Mouse (Mus musculus) ovary, postnatal 36 days (tissue): ENCODE data around the gene Hs3st1.
"Not testable (repeated sequence)": the region's sequence is repeated elsewhere in the genome, so short reads cannot be mapped to it uniquely, and the experiment has no call there.

Experiments
- DNase-seq: peaks from one replicate; pipeline ENCODE4 v3.0.0; 2022; ENCODE audit warnings: low spot score, mixed read lengths

Gene Hs3st1

DNA sequence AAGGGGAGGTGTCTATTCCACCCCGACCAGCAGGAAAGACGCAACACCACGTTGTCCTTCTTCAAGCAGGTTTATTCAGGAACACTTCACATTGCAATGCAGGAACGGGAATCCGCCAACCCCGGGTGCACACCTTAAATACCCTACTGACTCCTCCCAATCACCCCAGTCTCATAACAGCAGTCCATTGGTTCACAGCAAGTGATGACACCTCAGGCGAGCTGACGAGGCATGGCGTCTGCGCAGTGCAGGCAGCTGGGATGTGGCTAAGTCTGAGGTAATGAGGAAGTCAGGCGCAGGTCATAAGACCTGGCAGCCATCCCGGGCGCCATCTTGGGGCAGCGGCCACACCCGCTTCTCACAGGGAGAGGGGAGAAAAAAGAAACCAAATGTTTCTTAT lies at the start of gene Hs3st1:
TSS of gene Hs3st1 (minus strand) at position 101 of the 400 bp plus-strand sequence.
- not testable (repeated sequence) for DNase-seq

DNA sequence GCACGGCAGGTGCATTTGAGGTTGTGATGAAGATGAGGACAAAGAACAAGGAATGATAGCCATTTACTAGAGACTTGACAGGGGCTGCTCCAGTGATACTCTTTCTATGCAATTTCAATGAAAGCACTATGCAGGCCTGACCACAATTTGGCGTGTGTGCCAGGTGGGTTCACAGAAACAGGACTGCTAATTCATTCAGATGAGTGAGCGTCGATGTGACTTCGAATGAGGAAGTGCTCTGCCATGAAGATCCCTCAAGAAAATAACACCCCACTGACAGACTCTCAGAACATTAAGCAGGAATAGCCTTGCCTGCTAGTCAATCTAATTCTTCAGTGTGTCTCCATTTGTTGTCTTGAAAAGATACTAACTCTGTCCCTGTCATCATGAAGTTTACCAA lies 49.4 kb upstream of the Hs3st1 start:
- no peak for DNase-seq

DNA sequence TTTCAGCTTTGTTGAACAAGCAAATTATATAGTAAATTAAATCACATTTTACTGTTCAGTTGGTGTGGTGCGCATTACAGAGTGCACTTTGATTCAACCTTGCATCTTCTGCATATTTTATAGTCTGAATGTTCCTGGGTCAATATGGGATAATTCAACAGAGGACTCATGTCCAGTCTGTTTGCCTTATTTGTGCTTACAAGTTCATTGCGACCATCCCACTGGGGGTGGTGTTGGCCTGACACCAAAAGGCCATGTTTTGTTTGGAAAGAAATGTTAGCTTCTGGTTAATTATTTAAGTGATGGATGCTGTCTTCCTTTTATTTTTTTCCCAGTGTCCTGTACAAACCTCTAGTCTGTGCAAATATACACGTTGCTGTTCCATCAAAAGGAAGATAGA lies 48.7 kb upstream of the Hs3st1 start:
- DNase-seq, result no peak

DNA sequence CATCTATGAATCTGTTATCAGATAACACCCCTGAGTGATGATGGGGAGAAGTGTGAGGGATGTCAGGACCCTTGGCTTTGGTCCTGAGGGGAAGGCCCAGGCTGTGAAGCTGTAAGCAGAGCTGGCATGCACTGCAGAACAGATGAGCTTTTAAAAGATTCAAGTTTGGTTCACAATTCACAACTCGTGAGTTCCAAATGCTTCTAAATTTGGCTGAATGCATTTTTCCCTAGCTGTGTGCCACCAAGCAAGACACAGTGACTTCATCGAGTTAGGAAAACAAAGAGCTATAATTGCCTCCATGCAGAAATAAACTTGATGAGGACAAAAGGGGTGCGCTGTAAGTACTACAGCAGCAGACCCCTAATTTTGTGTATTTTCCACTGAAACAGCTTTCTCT lies 48.2 kb upstream of the Hs3st1 start:
- DNase-seq, result no peak

DNA sequence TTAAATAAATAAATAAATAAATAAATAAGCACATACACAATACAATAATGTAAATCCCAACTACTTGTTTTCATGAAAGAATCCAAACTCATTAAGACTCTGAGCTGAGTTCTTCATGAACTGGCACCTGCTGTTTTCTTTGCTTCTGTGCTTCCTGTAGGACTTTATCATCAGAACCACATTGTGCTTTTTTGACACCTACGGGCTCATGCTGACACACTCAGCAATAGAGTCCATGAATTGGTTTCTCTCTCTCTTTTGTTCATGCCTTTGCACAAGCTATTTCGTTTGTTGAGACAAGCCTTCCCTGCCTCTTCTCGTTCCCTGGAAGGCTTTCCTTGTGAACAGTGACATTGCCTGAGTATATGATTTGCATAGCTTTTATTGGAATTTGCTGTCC lies 46.8 kb upstream of the Hs3st1 start:
- DNase-seq, result no peak

DNA sequence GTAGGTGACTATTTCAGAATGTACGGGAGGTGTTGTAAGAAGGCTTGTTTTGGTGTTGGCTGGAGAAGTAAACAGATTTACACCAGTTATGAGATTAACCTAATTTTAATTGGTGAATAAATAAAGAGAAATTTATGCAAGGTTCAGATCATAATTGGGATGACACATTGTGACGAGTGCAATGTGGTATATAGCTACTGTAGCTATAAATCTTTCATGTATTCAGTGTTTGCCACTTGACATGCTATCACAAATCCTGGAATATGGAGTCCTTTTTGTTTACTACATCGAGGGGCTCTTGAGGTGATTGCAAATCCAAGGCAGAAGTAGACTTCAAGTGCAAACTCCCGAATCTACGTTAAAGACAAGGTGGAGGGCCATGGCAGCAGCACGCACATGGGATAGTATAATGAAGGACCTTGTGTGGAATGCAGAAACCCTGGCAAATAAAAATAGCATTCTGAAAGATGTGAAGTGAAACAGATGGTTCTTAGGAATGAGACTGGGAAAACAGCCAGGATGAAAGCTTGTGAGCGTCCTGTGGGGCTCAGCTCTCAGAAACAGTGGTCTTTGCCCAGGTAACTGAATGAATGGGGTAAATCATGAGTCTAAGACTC lies 21.9 kb upstream of the Hs3st1 start:
- no peak for DNase-seq

DNA sequence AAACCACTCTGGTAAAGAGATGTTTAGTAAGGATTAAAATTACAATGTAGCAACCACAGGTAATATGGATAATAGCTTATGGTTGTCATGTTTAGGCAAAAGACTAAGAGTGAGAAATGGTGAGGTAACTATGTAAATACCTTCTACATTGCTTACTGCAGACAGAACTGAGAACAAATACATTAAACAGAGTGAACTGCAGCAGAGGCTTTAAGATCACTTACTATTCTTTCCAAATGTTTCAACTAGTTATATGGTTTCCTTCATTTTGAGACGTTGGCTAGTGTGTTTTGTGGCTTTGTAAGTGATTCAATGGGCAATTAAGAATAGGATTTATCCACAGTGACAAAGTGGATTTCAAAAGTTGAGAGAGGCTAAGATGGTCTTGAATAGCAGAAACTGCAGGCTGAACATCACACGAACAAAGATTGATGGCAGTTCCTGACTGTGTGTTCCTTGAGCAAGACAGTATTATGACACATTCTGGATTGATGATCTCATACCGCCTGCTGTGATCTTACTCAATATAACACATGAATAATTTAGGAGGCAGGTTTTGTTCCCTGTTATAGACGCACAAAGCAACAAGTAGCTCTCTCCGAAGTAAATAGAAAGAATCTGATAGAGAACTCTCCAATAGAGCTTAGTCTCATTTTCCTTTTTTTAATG lies 16.5 kb upstream of the Hs3st1 start:
- no peak for DNase-seq

DNA sequence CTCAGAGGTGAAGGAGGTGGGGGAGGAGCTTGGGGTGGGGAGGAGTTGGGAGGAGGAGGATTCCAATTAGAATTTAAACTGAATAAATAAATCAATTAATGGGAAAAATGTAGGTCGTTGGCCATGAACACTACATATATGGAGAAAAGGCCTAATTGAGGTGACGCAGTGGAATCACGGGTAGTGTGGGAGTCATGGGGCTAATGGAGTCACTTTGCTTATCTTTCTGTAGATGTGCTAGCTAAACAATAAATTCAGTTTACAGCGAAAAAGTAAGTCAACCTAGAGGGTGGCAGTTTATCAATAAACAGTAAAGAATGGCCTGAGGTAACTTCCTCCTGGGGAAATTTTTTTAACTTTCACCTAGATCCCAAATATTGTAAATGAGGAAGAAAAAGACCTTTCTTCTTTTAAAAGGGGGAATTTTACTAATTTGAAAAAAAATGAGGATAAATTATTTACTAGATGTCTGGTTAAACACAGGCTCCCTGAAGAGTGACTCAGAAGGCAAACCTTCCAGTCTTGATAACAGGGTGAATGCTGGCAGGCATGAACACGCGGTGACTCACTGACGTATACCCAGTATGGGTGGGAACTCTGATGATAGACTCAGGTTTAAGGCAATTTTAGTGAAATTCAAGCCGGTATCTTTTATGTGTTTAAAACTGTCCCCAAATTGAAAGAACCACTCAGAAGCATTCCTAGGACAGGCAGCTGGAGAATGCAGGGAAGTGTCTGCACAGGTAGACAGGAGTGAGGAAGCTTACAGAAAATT lies 6.6 kb upstream of the Hs3st1 start:
- no peak for DNase-seq

DNA sequence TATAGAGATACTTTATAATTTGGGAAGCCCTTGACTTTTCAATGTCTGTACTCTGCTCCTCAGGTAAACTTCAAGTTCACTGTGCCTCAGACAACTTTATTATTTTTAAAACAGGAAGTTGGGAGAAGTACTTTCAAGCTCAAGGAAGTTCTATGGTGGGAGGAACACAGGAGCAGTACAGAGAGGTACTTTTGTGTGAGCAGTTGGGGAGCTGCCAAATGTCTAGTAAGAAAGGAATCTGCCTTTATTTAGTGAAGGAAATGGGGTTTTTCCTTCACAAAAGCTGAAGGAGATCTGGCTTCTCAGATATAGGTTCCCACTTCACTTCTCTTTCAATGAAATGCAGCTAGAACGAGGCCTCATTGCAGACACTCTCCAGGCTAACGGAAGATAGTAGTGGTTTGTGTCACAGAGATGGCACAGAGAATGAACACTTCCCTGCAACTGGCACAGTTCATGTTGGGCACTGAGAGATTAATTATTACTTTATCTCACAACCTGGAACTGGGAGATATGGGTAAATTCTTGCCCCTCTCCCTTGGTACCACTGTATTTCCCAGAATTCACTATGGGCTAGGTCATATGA lies 3.7 kb upstream of the Hs3st1 start:
- no peak for DNase-seq

DNA sequence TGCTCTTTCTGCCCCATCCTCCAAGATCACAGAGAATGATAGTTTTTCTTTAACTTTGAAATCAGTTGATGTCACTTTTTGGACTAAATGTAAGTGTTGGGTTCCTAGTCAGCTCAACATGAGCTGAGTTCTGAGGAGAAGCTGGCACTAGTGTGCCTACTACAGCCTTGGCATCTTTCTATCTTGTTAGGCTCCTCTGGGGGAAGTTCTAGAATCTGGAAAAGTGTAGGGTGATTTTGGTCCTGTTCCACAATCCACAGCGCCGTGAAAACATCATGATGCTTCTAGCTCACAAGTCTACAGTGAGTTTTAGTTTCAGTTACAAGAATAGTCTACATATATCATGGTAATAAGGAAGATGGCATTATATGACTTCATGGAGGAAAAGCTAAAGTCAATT lies 18.4 kb downstream of the Hs3st1 start:
- DNase-seq, result no peak

DNA sequence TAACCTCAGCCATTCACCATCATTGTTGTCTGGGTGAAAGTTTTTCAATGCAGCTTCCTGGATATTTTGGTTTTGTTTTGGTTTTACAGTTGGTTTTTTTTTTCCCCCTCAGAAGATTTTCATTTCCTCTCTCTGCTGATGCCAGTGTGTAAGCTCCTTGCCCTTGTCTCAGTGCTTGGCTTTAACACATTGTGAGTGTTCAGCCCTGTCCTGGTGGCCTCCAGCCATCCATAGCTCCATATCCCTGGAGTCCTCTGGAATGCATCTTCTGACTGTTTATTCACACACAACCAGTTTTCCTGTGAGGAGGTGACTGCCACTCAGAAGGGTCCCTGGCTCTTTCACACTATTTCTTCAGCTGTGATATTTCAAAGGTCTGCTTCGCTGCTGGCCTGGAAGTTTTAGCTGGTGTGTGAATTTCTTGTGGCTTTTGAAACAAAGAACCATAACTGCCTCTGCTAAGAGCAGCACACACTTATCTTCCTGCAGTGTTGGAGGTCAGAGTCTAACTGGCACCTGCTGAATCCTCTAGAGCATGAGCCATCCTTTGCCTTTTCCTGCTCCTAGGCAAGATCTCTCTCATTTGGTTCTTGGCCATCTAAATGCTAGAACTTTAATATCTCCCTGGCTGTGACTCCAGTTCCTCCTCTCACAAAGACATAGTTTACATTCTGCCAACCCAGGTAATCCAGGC lies 21.4 kb downstream of the Hs3st1 start:
- no peak for DNase-seq

DNA sequence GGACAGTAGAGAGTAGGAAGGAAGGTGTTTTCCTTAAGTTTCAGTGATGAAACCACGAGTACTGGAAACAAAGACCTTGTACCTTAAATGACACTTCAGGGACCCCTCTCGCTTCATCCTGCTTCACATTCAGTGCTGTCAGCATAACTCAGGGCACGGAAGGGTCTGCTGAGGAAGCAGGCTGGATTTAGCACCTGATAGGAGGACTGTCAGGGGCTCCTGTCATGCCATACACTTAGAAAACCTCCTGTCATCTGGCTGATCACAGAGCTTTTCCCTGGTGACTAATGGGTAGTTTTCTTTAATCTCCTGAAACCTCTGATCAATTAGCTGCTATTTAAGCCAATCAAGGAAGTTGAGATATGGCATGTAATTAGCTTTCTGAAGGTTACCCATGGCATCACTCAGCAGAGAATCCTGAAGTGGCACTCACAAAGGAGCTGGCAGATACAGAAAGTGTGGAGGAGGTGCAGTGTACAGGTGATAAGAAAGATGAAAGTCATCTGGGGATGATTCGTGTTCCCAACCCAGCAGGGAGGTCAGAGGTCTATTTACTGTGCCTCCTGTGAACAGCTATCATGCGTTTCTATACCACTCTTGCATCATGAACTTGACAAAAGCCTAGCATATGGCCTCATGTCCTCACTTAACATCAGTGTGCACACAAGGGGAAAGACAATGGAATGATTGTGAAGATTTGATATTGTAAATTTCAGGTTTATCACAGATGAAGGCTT lies 22.1 kb downstream of the Hs3st1 start:
- DNase-seq, result no peak

DNA sequence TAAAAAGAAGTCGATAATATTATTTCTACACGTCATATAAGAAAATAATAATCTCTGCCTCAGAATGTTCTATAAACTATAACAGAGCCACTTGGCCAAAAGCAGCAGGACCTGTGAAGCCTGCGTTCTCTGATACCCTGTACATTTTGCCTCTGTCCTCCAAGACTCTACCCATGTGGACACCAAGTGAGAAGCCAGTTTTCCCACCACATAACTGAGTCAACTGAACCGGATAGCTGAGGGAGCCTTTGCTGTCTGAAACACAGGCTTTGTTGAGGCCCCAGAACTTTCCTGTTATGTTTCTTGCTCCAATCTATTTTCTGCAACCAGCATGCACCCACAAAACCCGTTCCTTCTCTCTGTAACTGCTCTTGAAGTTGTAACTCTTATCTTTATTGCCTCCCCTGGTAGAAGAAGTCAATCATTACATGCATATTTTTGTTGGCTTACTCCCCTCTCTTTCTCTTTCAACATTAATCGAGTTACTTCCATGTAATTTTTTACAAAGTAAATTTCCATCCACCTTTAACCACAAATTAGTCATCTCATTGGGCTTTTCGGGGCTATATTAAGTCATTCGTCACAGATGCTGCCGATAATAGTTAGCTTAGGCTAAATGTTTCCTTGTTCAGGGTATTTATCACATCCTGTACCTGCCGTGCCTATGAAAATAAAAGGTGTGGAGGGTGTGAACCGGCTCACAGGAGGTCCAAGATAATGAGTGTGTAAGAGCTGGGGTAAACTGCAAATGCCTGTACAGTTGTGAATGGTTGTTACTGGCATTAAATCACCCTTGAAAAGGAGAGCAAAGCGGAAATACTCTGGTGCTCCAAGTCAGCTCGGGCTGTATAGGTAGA lies 39.4 kb downstream of the Hs3st1 start:
- no peak for DNase-seq

DNA sequence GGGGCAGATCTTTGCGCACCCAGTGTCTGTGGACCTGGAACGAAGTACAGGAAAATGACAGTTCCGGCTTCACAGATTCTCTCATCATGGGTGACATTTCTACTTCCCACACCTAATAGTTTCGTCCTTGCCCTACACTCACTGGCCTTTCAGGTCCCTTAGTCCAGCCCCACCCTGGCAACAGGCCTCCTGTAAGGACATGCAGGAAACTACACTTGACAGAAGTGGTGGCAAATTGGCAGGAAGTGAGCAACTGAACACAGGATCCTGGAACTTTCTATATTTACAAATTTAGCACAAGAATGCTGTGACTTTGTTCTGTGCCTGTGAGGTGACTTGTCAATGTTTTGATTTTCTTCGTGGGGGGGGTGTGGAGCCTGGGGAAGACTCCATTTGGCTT lies 40.1 kb downstream of the Hs3st1 start:
- no peak for DNase-seq

DNA sequence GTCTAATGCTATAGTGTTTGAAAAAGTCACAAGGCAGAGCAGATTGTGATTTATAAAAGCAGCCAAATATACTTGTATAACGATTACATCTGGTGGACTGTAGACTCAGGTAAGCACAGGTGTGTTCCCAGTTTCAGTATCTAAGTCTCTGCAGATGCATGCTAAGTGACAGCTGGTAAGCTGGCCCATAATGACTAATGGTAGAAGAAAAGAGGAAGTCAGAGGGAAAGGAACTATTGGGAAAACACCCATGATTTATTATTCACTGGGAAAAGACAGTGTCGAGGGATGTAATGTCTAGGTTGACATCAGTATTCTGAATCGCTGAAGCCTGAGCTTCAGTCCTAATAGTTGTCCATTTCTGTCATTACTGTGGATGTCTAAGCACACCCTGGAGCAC lies 49.7 kb downstream of the Hs3st1 start:
- no peak for DNase-seq

DNA sequence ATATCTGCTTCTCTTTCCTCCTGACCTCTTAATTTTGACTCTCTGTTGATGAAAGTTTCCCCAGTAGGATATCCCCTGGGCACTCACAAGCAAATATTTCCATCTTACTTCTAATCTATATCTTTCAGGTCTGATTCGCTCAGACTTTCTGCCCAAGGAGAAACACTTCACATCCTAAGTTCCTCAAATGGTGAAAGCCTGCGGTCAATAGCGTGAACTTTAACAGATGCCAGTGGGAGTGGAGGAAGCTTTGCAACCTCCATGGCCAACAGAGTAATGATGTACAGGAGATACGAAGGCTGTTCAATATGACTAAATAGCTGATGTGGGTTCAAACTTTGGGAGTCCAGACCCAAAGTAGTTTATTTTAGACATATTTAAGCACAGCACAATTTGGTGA lies 94.4 kb downstream of the Hs3st1 start:
- DNase-seq, result no peak

DNA sequence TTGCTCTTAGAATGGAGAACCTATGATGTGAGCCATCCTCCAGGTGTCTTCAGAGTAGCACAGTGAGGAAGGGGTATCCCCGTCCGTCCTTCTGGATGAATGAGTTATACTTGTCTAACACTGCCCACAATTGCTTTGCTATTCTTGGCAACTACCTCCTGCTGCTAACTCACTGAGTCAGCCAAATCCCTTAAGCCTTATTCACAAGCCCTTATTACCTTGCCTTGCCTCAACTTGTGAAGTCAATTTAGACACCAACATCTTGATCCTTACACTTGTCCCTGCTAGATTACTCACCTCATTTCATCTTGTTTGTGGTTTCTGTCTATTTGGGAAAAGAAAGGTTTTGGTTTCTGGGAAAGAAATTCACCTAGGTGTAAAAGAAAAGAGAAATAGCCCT lies 95.9 kb downstream of the Hs3st1 start:
- no peak for DNase-seq

DNA sequence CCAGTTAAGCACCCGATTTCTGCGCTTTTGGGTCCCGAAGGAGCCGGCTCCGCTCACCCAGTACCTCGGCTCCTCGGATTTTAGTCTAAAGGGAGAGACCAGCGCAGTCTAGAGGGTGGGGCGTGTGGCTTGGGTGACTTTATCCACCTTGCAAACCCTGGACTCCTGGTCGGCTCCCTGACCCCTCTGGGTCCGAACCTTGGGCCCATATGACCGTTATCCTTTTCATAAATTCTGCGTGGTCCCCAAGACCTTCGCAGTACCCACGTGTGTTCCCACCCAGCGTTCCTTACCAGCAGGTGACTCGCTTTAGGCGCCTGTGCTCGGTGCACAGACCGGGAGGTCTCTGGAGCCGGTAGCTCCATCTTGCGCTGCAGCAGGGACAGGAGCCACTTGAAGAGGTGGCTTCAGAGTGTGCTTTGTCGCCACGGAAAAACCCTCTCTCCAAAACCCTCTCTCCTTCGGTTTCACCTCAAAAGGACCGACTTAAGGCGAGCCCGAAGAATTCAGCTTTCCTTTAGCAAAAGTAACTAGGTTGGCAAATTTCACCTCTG lies 110.4 kb downstream of the Hs3st1 start:
- DNase-seq, result no peak

DNA sequence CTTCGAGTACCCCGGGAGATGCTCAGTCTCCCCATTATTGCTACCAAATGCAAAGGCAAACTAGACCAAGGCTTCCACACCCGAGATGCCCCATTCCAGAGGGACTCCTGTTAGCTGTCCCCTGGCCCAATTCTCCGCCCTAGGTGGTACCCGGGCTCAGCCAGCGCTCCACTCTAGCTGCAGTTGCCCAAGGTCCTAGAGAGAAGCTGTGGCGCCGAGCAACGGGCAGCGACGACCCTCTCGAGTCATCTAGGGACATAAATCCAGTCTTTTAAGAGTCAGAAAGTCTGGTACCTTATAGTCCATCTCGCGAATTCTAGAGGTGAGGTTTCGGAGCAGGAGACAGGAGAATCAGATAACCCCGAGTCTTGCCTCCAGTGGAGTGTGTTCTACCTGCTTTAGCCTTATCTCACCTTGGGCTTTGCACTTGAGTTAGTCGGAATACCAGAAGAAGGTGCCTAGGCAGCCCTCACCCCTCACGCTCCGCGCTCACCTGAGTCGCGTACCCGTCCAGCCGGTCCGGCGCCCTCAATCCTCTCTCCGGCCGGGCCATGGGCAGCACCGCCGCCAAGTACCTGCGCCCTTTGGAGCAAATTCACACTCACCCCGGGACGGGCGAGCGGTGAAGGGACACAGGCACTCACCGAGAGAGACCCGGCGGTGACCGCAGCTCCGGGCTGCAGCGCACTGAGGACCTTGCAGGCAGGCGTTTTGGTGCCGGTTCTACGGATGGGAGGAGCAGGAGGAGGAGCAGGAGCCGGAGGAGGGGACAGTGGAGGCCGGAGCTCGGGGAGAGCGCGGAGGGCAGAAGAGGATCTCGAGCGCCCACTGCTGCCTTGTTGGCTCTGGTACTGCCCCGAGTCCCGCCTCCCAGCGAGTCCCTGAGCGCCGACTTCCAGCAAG lies 111.1 kb downstream of the Hs3st1 start:
- DNase-seq, result peak; percentile 94
